Mouse (Mus musculus) bone marrow macrophage, adult 2 months (primary cell): ENCODE results near the gene Exd2.

Experiments
- CTCF ChIP-seq: IDR thresholded peaks from 2 replicates; pipeline ENCODE4 v1.5.1; 2012; ENCODE audit warnings: low read depth, mild to moderate bottlenecking, low read length, moderate library complexity
- POLR2A ChIP-seq: IDR thresholded peaks from 2 replicates; pipeline ENCODE4 v1.6.1; 2012; ENCODE audit warnings: mild to moderate bottlenecking, low read depth, low read length, borderline replicate concordance

DNA sequence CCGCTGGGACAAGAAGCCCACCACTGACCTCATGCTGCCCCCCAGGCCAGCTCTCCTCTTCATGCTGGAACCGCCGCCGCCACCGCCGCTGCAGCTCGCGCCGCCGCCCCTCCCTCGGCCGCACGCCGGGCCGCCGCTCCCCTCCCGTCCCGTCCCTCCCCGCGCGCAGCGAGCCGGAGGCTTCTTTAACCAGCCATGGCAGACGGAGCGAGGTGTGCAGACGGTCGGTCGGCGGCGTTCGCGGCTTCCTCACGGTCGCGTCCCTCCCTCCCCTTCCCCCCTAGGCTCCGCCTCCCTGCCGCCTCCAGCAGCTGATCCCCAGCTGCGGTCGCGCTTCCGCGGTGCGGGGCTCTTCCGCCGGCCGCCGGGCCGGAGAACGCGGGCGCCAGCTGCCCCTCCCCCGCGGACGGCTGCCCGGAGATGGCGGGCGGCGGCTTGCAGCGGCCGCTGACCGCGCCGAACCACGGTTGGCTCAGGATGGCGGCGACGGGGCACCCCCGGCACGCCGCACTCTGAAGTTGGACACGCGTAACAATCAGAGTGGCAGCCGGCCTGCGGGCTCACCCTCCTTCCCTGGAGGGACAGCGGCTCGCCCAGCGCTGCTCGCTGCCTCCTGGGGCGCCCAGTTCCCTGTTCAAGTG lies 26.4 kb upstream of the Exd2 start, which contains the start of gene Dcaf5:
- no peak for TF ChIP-seq CTCF
- TF ChIP-seq POLR2A: no peak
